Mouse (Mus musculus): Measurements from ENCODE around the gene Rras.

GRCm38 (mm10) chr7:45062239-45062835, 44.6 kb downstream of the Rras start, which contains the start of the genes Nosip and Prrg2:
- TF ChIP-seq CTCF (IDR thresholded peaks at IDR 0.05; ENCODE audit: low read depth) (peak; percentile 56), EP300 (optimal IDR thresholded peaks at IDR 0.05) (peak; percentile 67)
